Mouse (Mus musculus) small intestine, adult 2 months (tissue): Measurements from ENCODE around the gene Dnase1.

Source experiments
- CTCF ChIP-seq: fragments of 200-500 bp; IDR thresholded peaks from 2 replicates; pipeline ENCODE4 v1.5.1; 2012; ENCODE audit warnings: low read depth, mild to moderate bottlenecking, control low read depth, inconsistent platforms, low read length, moderate library complexity, mixed read lengths; ENCODE audit not compliant: insufficient replicate concordance, insufficient read length; ENCODE audit errors: extremely low read depth
- POLR2A ChIP-seq: fragments of 200-500 bp; IDR thresholded peaks from 2 replicates; pipeline ENCODE4 v1.6.1; 2012; ENCODE audit warnings: low read depth, mild to moderate bottlenecking, control low read depth, inconsistent platforms, low read length, moderate library complexity

GRCm38 (mm10) chr16:3988410-3988809 is 48.3 kb upstream of the Dnase1 start:
- TF ChIP-seq CTCF, result no peak
- no peak for TF ChIP-seq POLR2A
